Mouse (Mus musculus): Measurements from ENCODE around the gene Ank. TPM values are rescaled to one million over a fixed set of nuclear protein-coding genes. Genes with fewer than 3 reads are reported as not detected.

Gene Ank
- total RNA-seq, 2 experiments from 2014 or later, result 12.7 to 46.5 TPM

GRCm38 (mm10) chr15:27568371-27568770 lies 101.9 kb downstream of the Ank start:
- no peak for ATAC-seq (ENCODE audit: poor library complexity, severe bottlenecking)

GRCm38 (mm10) chr15:27569924-27570323 lies 103.4 kb downstream of the Ank start:
- no peak for ATAC-seq (ENCODE audit: poor library complexity, severe bottlenecking)

GRCm38 (mm10) chr15:27570385-27570784 lies 103.9 kb downstream of the Ank start:
- no peak for ATAC-seq (ENCODE audit: poor library complexity, severe bottlenecking)

GRCm38 (mm10) chr15:27571179-27571578 lies 104.7 kb downstream of the Ank start:
- no peak for ATAC-seq (ENCODE audit: poor library complexity, severe bottlenecking)

- no peak for ATAC-seq (ENCODE audit: poor library complexity, severe bottlenecking)
These were observed 108.7 kb downstream of the Ank start for GRCm38 (mm10) chr15:27574992-27575781.

- ATAC-seq (ENCODE audit: poor library complexity, severe bottlenecking), result no peak
These were observed 109.5 kb downstream of the Ank start for GRCm38 (mm10) chr15:27575932-27576331.

GRCm38 (mm10) chr15:27576886-27577285 lies 110.4 kb downstream of the Ank start:
- no peak for ATAC-seq (ENCODE audit: poor library complexity, severe bottlenecking)

GRCm38 (mm10) chr15:27577915-27578780 lies 111.7 kb downstream of the Ank start:
- ATAC-seq (ENCODE audit: poor library complexity, severe bottlenecking), result peak; percentile 52

- ATAC-seq (ENCODE audit: poor library complexity, severe bottlenecking), result no peak
These were observed 112.4 kb downstream of the Ank start for GRCm38 (mm10) chr15:27578918-27579317.

- no peak for ATAC-seq (ENCODE audit: poor library complexity, severe bottlenecking)
These were observed 113.4 kb downstream of the Ank start for GRCm38 (mm10) chr15:27579853-27580252.

- no peak for ATAC-seq (ENCODE audit: poor library complexity, severe bottlenecking)
These were observed 114.3 kb downstream of the Ank start for GRCm38 (mm10) chr15:27580771-27581170.

- ATAC-seq (ENCODE audit: poor library complexity, severe bottlenecking), result no peak
These were observed 115.2 kb downstream of the Ank start for GRCm38 (mm10) chr15:27581640-27582039.

GRCm38 (mm10) chr15:27582428-27582827 lies 116.0 kb downstream of the Ank start:
- no peak for ATAC-seq (ENCODE audit: poor library complexity, severe bottlenecking)

GRCm38 (mm10) chr15:27583042-27583441 lies 116.6 kb downstream of the Ank start:
- peak; percentile 66 for ATAC-seq (ENCODE audit: poor library complexity, severe bottlenecking)

- no peak for ATAC-seq (ENCODE audit: poor library complexity, severe bottlenecking)
These were observed 117.1 kb downstream of the Ank start for GRCm38 (mm10) chr15:27583620-27584019.

- ATAC-seq (ENCODE audit: poor library complexity, severe bottlenecking), result no peak
These were observed 119.1 kb downstream of the Ank start for GRCm38 (mm10) chr15:27585466-27586092.

GRCm38 (mm10) chr15:27586093-27586480 lies 119.6 kb downstream of the Ank start:
- ATAC-seq (ENCODE audit: poor library complexity, severe bottlenecking), result no peak

- no peak for ATAC-seq (ENCODE audit: poor library complexity, severe bottlenecking)
These were observed 121.8 kb downstream of the Ank start for GRCm38 (mm10) chr15:27588087-27588826.

- ATAC-seq (ENCODE audit: poor library complexity, severe bottlenecking), result no peak
These were observed 124.3 kb downstream of the Ank start for GRCm38 (mm10) chr15:27590812-27591211.

- ATAC-seq (ENCODE audit: poor library complexity, severe bottlenecking), result no peak
These were observed 126.3 kb downstream of the Ank start for GRCm38 (mm10) chr15:27592620-27593320.

Measured in megakaryocyte, adult 5-6 weeks (primary cell).